Mouse (Mus musculus) embryonic facial prominence, embryonic 11.5 days (tissue): ENCODE results near the gene Uvrag. TPM values are rescaled to one million over a fixed set of nuclear protein-coding genes. Genes with fewer than 3 reads are reported as not detected.

Experiments used
- ATAC-seq: fragments of 200-750 bp; cut with Nextera tagmentation; replicated peaks from 2 replicates; pipeline ENCODE4 v1.8.0; 2017; ENCODE audit warnings: low read depth; ENCODE audit not compliant: insufficient number of reproducible peaks, low FRiP score, low TSS enrichment
- DNase-seq: peaks from one replicate; pipeline ENCODE4 v3.0.0-alpha.2; 2015; ENCODE audit warnings: low spot score
- H3K27ac ChIP-seq: fragments of 300-500 bp; sonication (generic); replicated peaks from 2 replicates; pipeline ENCODE4 v1.5.1; 2014; ENCODE audit warnings: mild to moderate bottlenecking, low read depth, low read length, control low read depth
- H3K27me3 ChIP-seq: fragments of 300-500 bp; sonication (generic); 2 replicates; pipeline ENCODE4 v1.6.1; 2014; ENCODE audit warnings: mild to moderate bottlenecking, low read length, moderate library complexity, mixed read lengths; ENCODE audit not compliant: control insufficient read depth, insufficient read depth
- H3K36me3 ChIP-seq: fragments of 300-500 bp; sonication (generic); replicated peaks from 2 replicates; pipeline ENCODE4 v1.6.1; 2014; ENCODE audit warnings: low read depth, mild to moderate bottlenecking, low read length, moderate library complexity, mixed read lengths; ENCODE audit not compliant: control insufficient read depth, insufficient read depth
- H3K4me1 ChIP-seq: fragments of 300-500 bp; sonication (generic); 2 replicates; pipeline ENCODE4 v1.6.1; 2014; ENCODE audit warnings: low read length, mixed read lengths; ENCODE audit not compliant: control insufficient read depth, insufficient read depth
- H3K4me2 ChIP-seq: fragments of 300-500 bp; sonication (generic); 2 replicates; pipeline ENCODE4 v1.6.1; 2014; ENCODE audit warnings: low read depth, mild to moderate bottlenecking, control low read depth, low read length, moderate library complexity
- H3K4me3 ChIP-seq: fragments of 300-500 bp; sonication (generic); 2 replicates; pipeline ENCODE4 v1.5.1; 2014; ENCODE audit warnings: low read depth, low read length, control low read depth
- H3K9ac ChIP-seq: fragments of 300-500 bp; sonication (generic); replicated peaks from 2 replicates; pipeline ENCODE4 v1.6.1; 2014; ENCODE audit warnings: mild to moderate bottlenecking, control low read depth, low read length
- H3K9me3 ChIP-seq: fragments of 300-500 bp; sonication (generic); replicated peaks from 2 replicates; pipeline ENCODE4 v1.6.1; 2016; ENCODE audit warnings: mild to moderate bottlenecking, low read length, inconsistent platforms, mixed read lengths; ENCODE audit not compliant: control insufficient read depth
- WGBS: fragments of 180-500 bp; shearing (Covaris S2); extraction: QIAGEN DNeasy Blood & Tissue Kit; methylation state at CpG from one replicate; pipeline ENCODE4 v1.1.7; 2014; 5-methylcytosine and 5-hydroxymethylcytosine counted together
- polyA plus RNA-seq: library from polyadenylated mRNA; unstranded; fragments of >200 nt; fragmentation: Nextera tagmentation; extraction: Ambion mirVana; gene quantifications from 2 replicates; pipeline ENCODE4 v1.2.1, GENCODE M21; 2014

The Uvrag gene
- polyA plus RNA-seq, 1 experiment from 2014 or later: 15.5 TPM

DNA sequence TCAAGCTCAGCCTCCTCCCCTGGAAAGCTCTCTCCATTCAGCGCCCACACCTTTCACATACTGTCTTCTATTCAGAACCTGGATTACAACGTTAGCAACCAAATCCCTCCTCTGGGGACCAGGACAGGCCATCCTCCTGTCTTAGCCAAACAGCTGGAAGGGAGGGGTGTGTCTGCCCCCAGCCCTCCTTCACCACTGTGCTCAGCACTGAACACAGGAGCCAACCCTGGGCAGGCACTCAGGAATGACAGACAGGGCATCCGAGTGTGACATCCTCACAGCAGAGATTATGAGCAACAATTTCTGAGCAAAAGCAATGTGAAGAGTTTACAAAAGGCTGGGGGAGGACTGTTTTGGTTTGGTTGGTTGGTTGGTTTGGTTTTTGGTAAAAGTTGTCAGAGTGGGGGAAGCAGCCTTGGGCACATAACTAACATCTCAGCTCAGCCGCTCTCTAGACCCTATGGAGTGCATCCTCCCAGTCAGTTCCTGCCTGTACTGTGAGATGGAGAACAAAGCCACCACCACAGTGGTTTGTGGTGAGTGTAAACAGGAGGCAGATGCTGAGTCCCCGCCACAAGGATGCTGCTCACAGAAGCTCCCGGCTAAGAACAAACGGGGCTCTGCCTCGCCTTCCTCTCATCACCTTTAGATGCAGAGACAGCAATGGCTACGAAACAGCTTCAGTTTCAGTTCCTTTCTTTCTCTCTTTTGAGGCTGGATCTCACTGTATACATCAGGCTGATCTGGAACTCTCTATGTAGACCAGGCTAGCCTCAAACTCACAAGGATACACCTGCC lies 54.1 kb downstream of the Uvrag start:
- Histone ChIP-seq H3K27ac (no peak overlapping the region), H3K27me3 (no peaks in the 10 kb centered on the region), H3K4me3 (no peak overlapping the region), H3K9me3 (no peaks in the 10 kb centered on the region), H3K4me2 (no peak overlapping the region), H3K4me1 (no peaks in the 10 kb centered on the region), H3K36me3 (no peaks in the 10 kb centered on the region), H3K9ac (no peak overlapping the region)
- DNase-seq (no peak), ATAC-seq (no peak)
- WGBS: 75% methylated on average over 9 of the region's 9 CpGs

DNA sequence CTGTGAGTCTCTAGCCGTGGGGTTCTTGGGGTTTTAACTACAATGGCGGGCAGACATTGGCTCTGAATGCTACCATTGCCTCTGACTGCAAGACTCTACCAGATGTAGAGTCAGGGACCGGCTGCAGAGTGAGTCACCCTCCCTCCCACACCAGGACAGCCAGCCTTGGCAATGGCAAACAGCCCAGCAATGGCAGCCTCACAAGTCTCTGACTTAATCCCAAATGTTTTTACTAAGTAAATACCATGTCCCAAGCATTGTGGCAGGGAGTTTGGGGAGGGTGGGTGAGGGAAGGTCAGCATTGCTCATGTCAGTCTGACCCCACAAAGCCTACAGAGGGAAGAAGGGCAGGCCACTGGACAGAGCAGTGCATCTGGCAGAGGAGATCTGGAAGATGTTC lies 55.7 kb downstream of the Uvrag start:
- ATAC-seq: no peak

DNA sequence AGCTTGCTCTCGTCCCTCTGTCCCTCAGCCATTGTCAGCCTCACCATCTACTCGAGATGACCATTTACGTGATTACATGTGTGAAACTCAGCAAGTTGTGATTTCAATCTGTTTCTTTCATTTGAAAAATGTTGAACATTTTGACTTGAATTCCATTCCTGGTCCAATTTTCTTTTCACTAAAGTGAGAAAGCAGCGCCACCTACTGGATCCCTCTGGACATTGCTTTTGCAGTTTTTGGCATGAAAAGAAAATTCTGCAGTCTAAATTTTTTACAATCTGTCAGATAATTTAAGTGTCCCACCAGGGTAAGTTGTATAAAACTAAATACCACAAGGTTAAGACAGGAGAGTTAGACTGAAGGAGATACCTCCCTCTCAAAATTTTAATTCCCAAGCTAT lies 61.4 kb downstream of the Uvrag start:
- Histone ChIP-seq H3K4me3 (no peak overlapping the region), H3K27me3 (no peaks in the 10 kb centered on the region), H3K36me3 (no peaks in the 10 kb centered on the region), H3K4me1 (no peaks in the 10 kb centered on the region), H3K9me3 (no peaks in the 10 kb centered on the region), H3K4me2 (no peak overlapping the region), H3K27ac (no peak overlapping the region), H3K9ac (no peak overlapping the region)
- WGBS: 40% methylated on average over 4 of the region's 4 CpGs
- peak; percentile 85 for DNase-seq
- ATAC-seq: no peak

More for the DNA sequence above, 55.7 kb downstream of the Uvrag start:
- Histone ChIP-seq H3K4me2 (no peak overlapping the region), H3K36me3 (no peaks in the 10 kb centered on the region), H3K27me3 (no peaks in the 10 kb centered on the region), H3K27ac (no peak overlapping the region), H3K4me1 (no peaks in the 10 kb centered on the region), H3K9me3 (no peaks in the 10 kb centered on the region), H3K4me3 (no peak overlapping the region), H3K9ac (no peak overlapping the region)
- DNase-seq: no peak
- 88% methylated on average over 3 of the region's 3 CpGs for WGBS

DNA sequence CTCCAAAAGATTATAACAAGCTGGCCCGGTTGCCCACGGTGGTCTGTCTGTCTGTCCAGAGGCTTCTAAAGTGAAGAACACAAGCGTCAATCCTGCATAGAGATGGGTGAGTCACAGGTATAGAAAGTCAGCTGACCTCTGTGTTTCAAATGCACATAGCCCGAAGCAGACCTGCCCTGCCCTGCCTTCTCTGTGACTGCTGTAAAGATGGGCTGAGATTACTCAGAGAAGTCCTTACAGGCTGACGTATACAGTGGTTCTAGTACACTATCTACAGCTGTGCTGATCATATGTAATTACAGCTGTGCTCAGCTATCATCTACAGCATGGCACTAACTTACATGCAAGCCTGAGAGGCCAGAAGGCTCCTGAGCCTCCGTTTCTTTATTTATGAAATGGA lies 62.1 kb downstream of the Uvrag start:
- Histone ChIP-seq H3K4me2 (no peak overlapping the region), H3K4me3 (no peak overlapping the region), H3K27ac (no peak overlapping the region), H3K9ac (no peak overlapping the region), H3K36me3 (no peaks in the 10 kb centered on the region), H3K9me3 (no peaks in the 10 kb centered on the region), H3K27me3 (no peaks in the 10 kb centered on the region), H3K4me1 (no peaks in the 10 kb centered on the region)
- WGBS: 89% methylated on average over 6 of the region's 6 CpGs
- DNase-seq: no peak
- ATAC-seq: no peak

DNA sequence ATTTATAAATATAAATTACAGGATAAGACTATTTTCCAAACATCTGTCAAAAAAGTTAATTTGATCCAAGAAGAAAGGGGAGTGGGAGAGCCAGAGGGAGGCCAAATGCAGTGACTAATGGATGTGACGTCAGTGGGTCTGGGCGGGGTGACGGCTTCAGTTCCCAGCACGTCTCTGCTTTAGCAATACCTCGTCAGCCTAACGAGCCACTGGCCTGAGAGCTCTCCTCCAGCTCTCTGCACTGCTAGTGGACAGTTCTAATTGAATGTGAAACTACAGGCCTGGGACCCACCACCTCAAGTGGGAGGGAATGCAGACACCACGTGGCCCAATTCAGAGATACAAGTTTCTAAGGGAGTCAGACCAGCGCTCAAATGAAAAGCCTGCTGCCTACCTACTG lies 63.7 kb downstream of the Uvrag start:
- ATAC-seq (no peak), DNase-seq (peak; percentile 27)
- Histone ChIP-seq H3K9ac (no peak overlapping the region), H3K4me2 (no peak overlapping the region), H3K4me3 (no peak overlapping the region), H3K36me3 (no peaks in the 10 kb centered on the region), H3K27me3 (no peaks in the 10 kb centered on the region), H3K4me1 (no peaks in the 10 kb centered on the region), H3K9me3 (no peaks in the 10 kb centered on the region), H3K27ac (no peak overlapping the region)
- 71% methylated on average over 8 of the region's 8 CpGs for WGBS

DNA sequence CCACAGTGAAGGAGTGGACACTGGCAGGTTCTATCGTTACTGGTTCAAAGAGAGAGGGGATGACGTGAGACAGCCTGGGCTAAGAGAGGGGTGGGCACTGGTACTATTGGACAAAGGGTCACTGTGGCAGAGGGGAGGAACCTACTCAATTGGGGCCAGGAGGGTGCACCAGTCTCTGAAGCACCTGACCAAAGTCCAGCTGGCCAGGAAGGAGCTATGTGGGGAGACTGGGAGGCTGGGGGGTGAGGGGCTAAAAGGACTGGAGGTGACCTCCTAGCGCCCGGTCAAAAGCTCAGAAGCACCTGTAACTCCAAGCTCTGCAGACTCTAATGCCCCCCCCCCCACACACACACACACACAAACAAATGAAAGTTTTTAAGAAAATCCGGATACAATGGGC lies 65.8 kb downstream of the Uvrag start:
- WGBS: 89% methylated on average over 5 of the region's 5 CpGs
- no peak for ATAC-seq
- no peak overlapping the region for H3K4me2 ChIP-seq

DNA sequence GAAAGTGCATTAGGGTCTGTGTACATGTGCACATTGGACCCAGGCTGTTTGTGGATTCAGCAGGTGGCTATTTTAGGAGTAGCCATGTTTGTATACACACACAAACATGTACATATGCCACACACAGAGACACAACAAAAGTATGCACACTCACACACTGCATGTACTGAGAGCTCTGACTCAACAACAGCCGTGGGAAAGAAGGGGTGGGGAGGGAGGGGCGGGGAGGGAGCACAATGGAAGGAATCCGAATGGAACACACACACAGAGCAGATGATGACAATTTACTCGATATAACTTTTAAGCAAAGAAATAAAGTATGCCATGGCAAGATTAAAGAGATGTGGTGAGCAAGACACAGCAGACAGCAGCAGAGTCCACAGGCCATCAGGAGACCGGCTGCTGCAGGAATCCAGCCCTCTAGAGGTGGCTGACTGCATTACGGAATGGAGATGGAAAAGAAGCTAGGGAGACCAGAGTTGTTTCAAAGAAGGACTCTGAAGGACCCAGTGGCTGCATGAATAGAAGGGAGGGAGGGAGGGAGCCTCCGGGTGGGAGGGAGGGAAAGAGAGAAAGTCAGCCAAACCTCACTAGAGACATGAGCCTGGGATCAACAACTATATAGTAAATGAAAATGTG lies 67.1 kb downstream of the Uvrag start:
- 37% methylated on average over 7 of the region's 7 CpGs for WGBS
- ATAC-seq: 0 out of 2 replicates have a peak, but pooled peaks have one; percentile 57
- no peak overlapping the region for H3K27ac ChIP-seq

More for the DNA sequence above, 65.8 kb downstream of the Uvrag start:
- Histone ChIP-seq H3K4me3 (no peak overlapping the region), H3K9ac (no peak overlapping the region), H3K27ac (no peak overlapping the region), H3K4me1 (no peaks in the 10 kb centered on the region), H3K9me3 (no peaks in the 10 kb centered on the region), H3K27me3 (no peaks in the 10 kb centered on the region), H3K36me3 (no peaks in the 10 kb centered on the region)
- no peak for DNase-seq

DNA sequence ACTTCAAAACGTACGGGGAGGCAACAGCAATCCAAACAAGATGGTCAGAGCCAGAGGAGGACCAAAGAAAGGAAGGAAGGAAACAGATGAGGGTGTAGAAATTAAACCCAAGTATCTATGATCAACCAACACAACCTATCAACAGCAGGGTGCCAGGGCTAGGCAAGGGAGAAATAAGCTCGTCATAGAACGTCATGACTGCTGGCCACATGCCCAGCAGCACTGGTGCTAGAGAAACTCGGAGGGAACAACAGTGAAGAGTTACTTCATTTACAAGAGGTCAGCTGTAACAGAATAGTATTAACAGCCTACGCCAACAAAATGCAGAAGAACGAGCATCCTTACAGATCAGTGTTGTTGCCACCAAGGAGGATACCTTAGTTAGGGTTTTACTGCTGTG lies 73.2 kb downstream of the Uvrag start:
- no peak for DNase-seq
- no peaks in the 10 kb centered on the region for H3K27me3 ChIP-seq
- H3K9ac ChIP-seq: no peak overlapping the region
- no peak overlapping the region for H3K4me2 ChIP-seq
- no peaks in the 10 kb centered on the region for H3K4me1 ChIP-seq
- no peak for ATAC-seq
- WGBS: 89% methylated on average over 7 of the region's 7 CpGs
- H3K36me3 ChIP-seq: no peaks in the 10 kb centered on the region
- no peak overlapping the region for H3K4me3 ChIP-seq
- H3K9me3 ChIP-seq: no peaks in the 10 kb centered on the region
- no peak overlapping the region for H3K27ac ChIP-seq

More for the DNA sequence above, 67.1 kb downstream of the Uvrag start:
- no peaks in the 10 kb centered on the region for H3K4me1 ChIP-seq
- no peaks in the 10 kb centered on the region for H3K27me3 ChIP-seq
- no peak overlapping the region for H3K9ac ChIP-seq
- H3K4me3 ChIP-seq: no peak overlapping the region
- H3K9me3 ChIP-seq: no peaks in the 10 kb centered on the region
- no peaks in the 10 kb centered on the region for H3K36me3 ChIP-seq
- H3K4me2 ChIP-seq: no peak overlapping the region; the same call in 1 of the 2 replicates
- DNase-seq: peak; percentile 73
